Mouse (Mus musculus): Measurements from ENCODE around the gene Gins1.

DNA sequence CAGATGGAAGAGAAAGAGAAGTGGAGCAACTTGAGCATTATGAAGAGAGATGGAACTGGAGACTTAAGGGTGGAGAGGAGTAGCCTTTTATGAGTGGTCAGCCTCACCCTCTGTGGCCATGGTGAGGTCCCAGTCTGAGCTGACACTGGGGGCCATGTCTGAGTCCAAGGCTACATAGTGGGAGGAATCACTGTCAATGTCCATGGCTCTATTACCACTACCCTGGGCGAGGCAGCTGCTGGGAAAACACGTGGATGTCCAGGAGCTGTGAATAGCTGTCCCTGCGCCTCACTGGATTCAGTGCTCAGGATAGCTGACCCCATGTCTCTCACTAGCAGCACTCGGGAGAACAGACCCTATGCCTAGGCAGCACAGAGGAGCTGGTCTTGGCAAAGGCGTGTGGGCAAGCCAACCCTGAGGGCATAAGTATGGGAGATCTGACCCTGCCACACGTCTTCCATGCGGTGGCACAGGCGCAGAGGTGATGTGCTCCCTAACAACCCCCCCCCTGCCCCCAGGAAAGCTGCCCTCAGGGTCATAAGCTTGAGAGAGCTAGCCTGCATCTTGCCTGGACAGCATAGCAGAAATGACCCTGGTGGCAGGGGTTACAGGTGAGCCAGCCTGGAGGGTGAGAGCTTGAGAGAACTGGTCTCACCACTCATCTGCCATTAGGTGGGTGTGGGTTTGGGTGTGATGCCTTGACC, 21.0 kb upstream of the Gins1 start:
- TF ChIP-seq POLR2A (IDR thresholded peaks at IDR 0.05; ENCODE audit: low read depth, low read length) (no peak), CTCF (IDR thresholded peaks at IDR 0.05; ENCODE audit: extremely low read depth, insufficient read depth, insufficient read length, insufficient replicate concordance) (no peak)

All from spleen, adult 2 months (tissue).